Mouse (Mus musculus): ENCODE data around the gene Mapk10. TPM values are rescaled to one million over a fixed set of nuclear protein-coding genes. Genes with fewer than 3 reads are reported as not detected.

Gene Mapk10
- total and polyA plus RNA-seq, 3 experiments, result 0.10 to 0.95 (median 0.47) TPM

GRCm38 (mm10) chr5:102995928-102996327 lies 215.2 kb downstream of the Mapk10 start:
- Histone ChIP-seq H3K79me2 (replicated peaks; ENCODE audit: control insufficient read depth, extremely low read depth, insufficient read depth, poor library complexity, severe bottlenecking) (no peaks in the 10 kb centered on the region), H3K27ac (ENCODE audit: insufficient read depth, low read depth) (no peak overlapping the region), H3K4me1 (ENCODE audit: control insufficient read depth in 1 of 2, insufficient read depth in 2 of 2) (no peaks in the 10 kb centered on the region), H3K4me3 (replicated peaks in 1 of 3; ENCODE audit: low read depth in 2 of 3, low read length in 2 of 3, poor library complexity in 1 of 3) (no peak overlapping the region), H3K4me2 (ENCODE audit: insufficient read depth, low read depth, poor library complexity, severe bottlenecking) (no peak overlapping the region), H3K36me3 (replicated peaks in 1 of 2; ENCODE audit: control insufficient read depth in 1 of 2, insufficient read depth in 1 of 2, low read length in 1 of 2) (no peaks in the 10 kb centered on the region), H3K9ac (ENCODE audit: insufficient read depth, low read depth) (no peak overlapping the region), H3K27me3 (replicated peaks) (no peaks in the 10 kb centered on the region), H3K9me3 (replicated peaks; ENCODE audit: low read length) (no peaks in the 10 kb centered on the region)
- DNase-seq (ENCODE audit: extremely low read depth), result no peak
- TF ChIP-seq MAZ (IDR thresholded peaks at IDR 0.05; ENCODE audit: low read depth, low read length), result no peak
- dilution Hi-C loops (cut with MboI; ENCODE audit: extremely low pct_ligation_motif_present, extremely low pct_unique_long_range_greater_than_20kb, low sequenced_read_pairs) (no loop called here), in situ Hi-C loops (cut with MboI; ENCODE audit: low pct_ligation_motif_present, low pct_unique_long_range_greater_than_20kb, low sequenced_read_pairs) (no loop called here)

- in situ Hi-C loops (cut with MboI; ENCODE audit: low pct_ligation_motif_present, low pct_unique_long_range_greater_than_20kb, low sequenced_read_pairs), result no loop called here
- DNase-seq (ENCODE audit: extremely low read depth), result no peak
- Histone ChIP-seq H3K79me2 (replicated peaks; ENCODE audit: control insufficient read depth, extremely low read depth, insufficient read depth, poor library complexity, severe bottlenecking) (no peaks in the 10 kb centered on the region), H3K27ac (ENCODE audit: insufficient read depth, low read depth) (no peak overlapping the region), H3K9me3 (replicated peaks; ENCODE audit: low read length) (no peaks in the 10 kb centered on the region), H3K27me3 (replicated peaks) (no peaks in the 10 kb centered on the region), H3K36me3 (replicated peaks in 1 of 2; ENCODE audit: control insufficient read depth in 1 of 2, insufficient read depth in 1 of 2, low read length in 1 of 2) (no peaks in the 10 kb centered on the region), H3K9ac (ENCODE audit: insufficient read depth, low read depth) (no peak overlapping the region), H3K4me2 (ENCODE audit: insufficient read depth, low read depth, poor library complexity, severe bottlenecking) (no peak overlapping the region), H3K4me1 (ENCODE audit: control insufficient read depth in 1 of 2, insufficient read depth in 2 of 2) (no peaks in the 10 kb centered on the region), H3K4me3 (replicated peaks in 1 of 3; ENCODE audit: low read depth in 2 of 3, low read length in 2 of 3, poor library complexity in 1 of 3) (no peak overlapping the region)
- dilution Hi-C loops (cut with MboI; ENCODE audit: extremely low pct_ligation_motif_present, extremely low pct_unique_long_range_greater_than_20kb, low sequenced_read_pairs), result no loop called here
- TF ChIP-seq CHD2 (IDR thresholded peaks at IDR 0.05; ENCODE audit: low read length) (no peak), MAX (IDR thresholded peaks at IDR 0.05; ENCODE audit: low read length) (no peak), IRF4 (IDR thresholded peaks at IDR 0.05; ENCODE audit: low read depth, low read length) (no peak), NELFE (IDR thresholded peaks at IDR 0.05; ENCODE audit: low read depth, low read length) (no peak), POLR2A (IDR thresholded peaks at IDR 0.05; ENCODE audit: low read depth, low read length) (no peak), USF2 (conservative IDR thresholded peaks at IDR 0.05; ENCODE audit: low read depth, low read length) (no peak), ZC3H11A (IDR thresholded peaks at IDR 0.05; ENCODE audit: low read depth, low read length) (no peak), ELF1 (IDR thresholded peaks at IDR 0.05; ENCODE audit: low read depth, low read length) (no peak), RAD21 (IDR thresholded peaks at IDR 0.05; ENCODE audit: low read depth, low read length) (no peak), PAX5 (IDR thresholded peaks at IDR 0.05; ENCODE audit: low read length) (no peak), USF1 (IDR thresholded peaks at IDR 0.05; ENCODE audit: low read depth, low read length) (no peak), NRF1 (IDR thresholded peaks at IDR 0.05; ENCODE audit: low read depth, low read length) (no peak), ETS1 (conservative IDR thresholded peaks at IDR 0.05; ENCODE audit: low read depth, low read length) (no peak), GABPA (IDR thresholded peaks at IDR 0.05; ENCODE audit: insufficient replicate concordance, low read depth, low read length) (no peak), POLR2AphosphoS2 (IDR thresholded peaks at IDR 0.05; ENCODE audit: low read depth, low read length) (no peak), MAZ (IDR thresholded peaks at IDR 0.05; ENCODE audit: low read depth, low read length) (no peak), JUN (IDR thresholded peaks at IDR 0.05; ENCODE audit: insufficient read depth, low read depth, low read length) (no peak), ZNF384 (IDR thresholded peaks at IDR 0.05; ENCODE audit: low read depth, low read length) (no peak)
Observed at GRCm38 (mm10) chr5:102993951-102994350, 217.2 kb downstream of the Mapk10 start.
